Mouse (Mus musculus) heart, adult 2 months (tissue): ENCODE results near the gene Kirrel3.

ENCODE experiments used
- CTCF ChIP-seq: fragments of 200-600 bp; IDR thresholded peaks from 2 replicates; pipeline ENCODE4 v1.8.1; 2022; ENCODE audit warnings: antibody characterized with exemption, mild to moderate bottlenecking, moderate library complexity
- EP300 ChIP-seq: fragments of 200-500 bp; IDR thresholded peaks from 2 replicates; pipeline ENCODE4 v1.6.1; 2011; ENCODE audit warnings: low read depth, low read length, control low read depth; ENCODE audit not compliant: insufficient read depth
- POLR2A ChIP-seq: fragments of 200-500 bp; IDR thresholded peaks from 2 replicates; pipeline ENCODE4 v1.6.1; 2011; ENCODE audit warnings: mild to moderate bottlenecking, low read depth, low read length, control low read depth; ENCODE audit not compliant: insufficient read depth

GRCm38 (mm10) chr9:34734991-34735390 lies 249.3 kb downstream of the Kirrel3 start:
- TF ChIP-seq POLR2A (no peak), CTCF (no peak), EP300 (no peak)
